Mouse (Mus musculus): ENCODE measurements around the gene Mrpl2. TPM values are rescaled to one million over a fixed set of nuclear protein-coding genes. Genes with fewer than 3 reads are reported as not detected.

The Mrpl2 gene
- polyA plus RNA-seq (2015; fragmentation: Nextera tagmentation; extraction: Ambion mirVana) = 89.0 and 97.3 TPM in 2 replicates

DNA sequence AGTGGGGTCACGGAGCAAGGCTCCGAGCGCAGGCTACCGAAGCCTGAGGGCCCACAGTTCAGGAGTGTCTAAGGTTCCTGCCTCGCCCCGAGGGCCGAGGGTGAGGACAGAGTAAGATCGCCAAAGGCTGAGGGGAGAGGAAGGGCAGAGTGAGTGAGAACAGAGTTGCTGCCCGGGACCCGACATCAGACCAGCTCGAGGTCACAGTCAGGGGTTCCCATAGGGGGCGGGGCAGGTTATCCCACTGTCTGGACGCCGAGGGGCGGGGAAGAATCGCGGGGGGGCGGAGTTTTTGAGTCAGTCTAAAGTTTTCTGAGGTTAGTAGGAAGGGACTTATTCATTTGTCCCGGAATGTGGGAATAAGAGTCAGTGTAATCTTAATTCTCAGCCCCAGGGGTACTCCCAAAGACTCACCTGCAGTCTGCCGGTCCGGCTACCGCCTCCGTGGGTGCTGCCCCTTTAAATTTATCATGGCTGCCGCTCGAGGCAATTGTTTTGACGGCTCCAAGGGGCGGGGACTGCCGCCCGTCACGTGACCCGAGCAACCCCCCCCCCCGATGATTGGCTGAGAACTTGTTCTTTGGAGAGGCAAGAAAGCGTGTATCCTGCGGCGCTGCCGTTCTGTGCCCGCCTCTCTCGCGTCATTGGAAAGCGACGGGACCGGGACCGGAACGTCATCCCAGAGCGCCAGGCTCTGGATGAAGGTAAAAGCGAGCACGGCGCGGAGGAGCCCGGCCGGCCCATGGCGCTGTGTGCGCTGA lies at the start of gene Mrpl2, which contains the start of gene Klc4:
Gene Mrpl2, plus strand, starts transcription at position 669 of the 761 bp plus-strand sequence.
Gene Klc4, minus strand, starts transcription at position 462 of the 761 bp plus-strand sequence.
- Histone ChIP-seq H3K27ac (peak within 1 kb of the TSS; percentile 83), H3K9ac (peak within 1 kb of the TSS; percentile 77), H3K9me3 (replicated peaks) (no peaks in the 10 kb centered on the region), H3K4me2 (peak within 1 kb of the TSS; percentile 81), H3K27me3 (no peaks in the 10 kb centered on the region), H3K4me3 (peak within 1 kb of the TSS; percentile 80), H3K4me1 (peaks cover 41% of the 10 kb centered on the region), H3K36me3 (ENCODE audit: poor library complexity, severe bottlenecking) (peaks cover 36% of the 10 kb centered on the region)
- peak; percentile 75 for ATAC-seq
- WGBS = under 1% methylated on average over 53 of the region's 53 CpGs

GRCm38 (mm10) chr17:46597956-46598355 lies 48.1 kb upstream of the Mrpl2 start:
- H3K9ac ChIP-seq = no peak overlapping the region
- H3K36me3 ChIP-seq (ENCODE audit: poor library complexity, severe bottlenecking) = peaks cover 7% of the 10 kb centered on the region; the same call in 1 of the 2 replicates
- peaks cover 10% of the 10 kb centered on the region; the same call in 1 of the 2 replicates for H3K4me1 ChIP-seq
- no peaks in the 10 kb centered on the region for H3K27me3 ChIP-seq
- no peaks in the 10 kb centered on the region for H3K9me3 ChIP-seq (replicated peaks)
- no peak overlapping the region for H3K27ac ChIP-seq
- no peak for ATAC-seq
- WGBS = 92% methylated on average over 11 of the region's 11 CpGs
- no peak overlapping the region for H3K4me2 ChIP-seq
- H3K4me3 ChIP-seq = no peak overlapping the region

DNA sequence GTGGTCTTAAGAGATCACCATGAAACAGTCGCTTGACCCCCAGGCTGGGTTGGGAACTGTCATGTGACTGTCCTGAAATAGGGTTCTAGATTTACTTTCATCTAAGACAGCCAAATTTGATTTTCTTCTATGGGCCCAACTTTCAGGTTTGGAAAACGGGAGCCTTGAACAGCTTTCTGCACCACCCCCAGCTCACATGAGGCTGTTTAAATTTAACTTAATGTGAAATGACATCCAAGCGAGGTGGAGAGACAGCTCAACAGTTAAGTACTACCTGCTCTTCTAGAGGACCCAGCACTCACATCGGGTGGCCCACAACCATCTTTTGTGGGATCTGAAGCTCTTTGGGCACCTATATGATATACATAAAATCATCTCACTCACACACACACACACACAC lies 47.1 kb upstream of the Mrpl2 start:
- H3K9ac ChIP-seq = no peak overlapping the region
- WGBS = 89% methylated on average over 4 of the region's 4 CpGs
- no peak overlapping the region for H3K27ac ChIP-seq
- ATAC-seq = no peak
- no peaks in the 10 kb centered on the region for H3K27me3 ChIP-seq
- no peak overlapping the region for H3K4me2 ChIP-seq
- H3K36me3 ChIP-seq (ENCODE audit: poor library complexity, severe bottlenecking) = peaks cover 7% of the 10 kb centered on the region; the same call in 1 of the 2 replicates
- no peaks in the 10 kb centered on the region for H3K9me3 ChIP-seq (replicated peaks)
- H3K4me1 ChIP-seq = 0 out of 2 replicates have a peak, but pooled peaks cover 10% of the 10 kb centered on the region
- no peak overlapping the region for H3K4me3 ChIP-seq

DNA sequence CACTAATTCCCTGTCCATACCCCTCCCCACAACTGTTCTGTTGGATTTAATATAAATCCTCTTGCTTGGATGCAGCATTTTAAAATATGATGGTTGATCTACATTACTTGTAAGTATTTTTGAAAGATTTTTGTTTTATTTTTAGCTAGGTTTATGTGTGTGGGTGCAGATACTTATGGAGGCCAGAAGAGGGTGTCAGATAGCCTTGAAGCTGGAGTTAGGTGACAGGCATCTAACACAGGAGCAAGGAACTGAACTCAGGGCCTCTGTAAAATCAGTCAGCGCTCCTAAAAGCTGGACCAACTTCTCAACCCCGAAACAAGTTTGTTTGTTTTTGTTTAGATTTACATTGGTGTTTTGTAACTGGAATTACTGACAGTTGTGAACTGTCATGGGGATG lies 45.5 kb upstream of the Mrpl2 start:
- H3K4me1 ChIP-seq = peaks cover 16% of the 10 kb centered on the region
- ATAC-seq = no peak
- H3K4me3 ChIP-seq = no peak overlapping the region
- no peak overlapping the region for H3K4me2 ChIP-seq
- 95% methylated on average over 2 of the region's 2 CpGs for WGBS
- H3K9me3 ChIP-seq (replicated peaks) = no peaks in the 10 kb centered on the region
- H3K27me3 ChIP-seq = no peaks in the 10 kb centered on the region
- peaks cover 7% of the 10 kb centered on the region; the same call in 1 of the 2 replicates for H3K36me3 ChIP-seq (ENCODE audit: poor library complexity, severe bottlenecking)
- H3K9ac ChIP-seq = no peak overlapping the region
- no peak overlapping the region for H3K27ac ChIP-seq

GRCm38 (mm10) chr17:46602212-46602611 lies 43.8 kb upstream of the Mrpl2 start:
- H3K4me3 ChIP-seq = no peak overlapping the region
- no peak overlapping the region for H3K4me2 ChIP-seq
- ATAC-seq = no peak
- H3K27me3 ChIP-seq = no peaks in the 10 kb centered on the region
- H3K4me1 ChIP-seq = peaks cover 19% of the 10 kb centered on the region
- 87% methylated on average over 9 of the region's 9 CpGs for WGBS
- H3K27ac ChIP-seq = no peak overlapping the region
- H3K36me3 ChIP-seq (ENCODE audit: poor library complexity, severe bottlenecking) = peaks cover under 1% of the 10 kb centered on the region; the same call in 1 of the 2 replicates
- no peaks in the 10 kb centered on the region for H3K9me3 ChIP-seq (replicated peaks)
- H3K9ac ChIP-seq = no peak overlapping the region

DNA sequence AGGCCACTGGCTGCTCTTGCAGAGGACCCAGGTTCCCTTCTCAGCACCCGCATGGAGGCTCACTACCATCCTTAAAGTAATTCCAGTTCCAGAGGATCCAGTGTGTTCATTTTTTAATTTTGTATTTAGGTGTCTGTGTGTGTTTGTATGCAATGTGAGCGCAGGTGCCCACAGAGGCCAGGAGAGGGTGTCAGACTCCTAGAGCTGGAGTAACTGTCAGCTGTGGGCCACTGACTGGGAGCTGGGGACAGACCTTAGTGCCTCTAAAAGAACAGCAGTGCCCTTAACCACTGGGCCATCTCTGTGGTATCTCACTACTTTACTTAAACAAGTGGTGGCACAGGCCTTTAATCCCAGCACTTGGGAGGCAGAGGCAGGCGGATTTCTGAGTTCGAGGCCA lies 42.8 kb upstream of the Mrpl2 start:
- H3K27me3 ChIP-seq = no peaks in the 10 kb centered on the region
- no peak overlapping the region for H3K4me2 ChIP-seq
- no peaks in the 10 kb centered on the region for H3K9me3 ChIP-seq (replicated peaks)
- WGBS = 97% methylated on average over 4 of the region's 4 CpGs
- no peak overlapping the region for H3K4me3 ChIP-seq
- ATAC-seq = no peak
- no peaks in the 10 kb centered on the region; the same call in 1 of the 2 replicates for H3K36me3 ChIP-seq (ENCODE audit: poor library complexity, severe bottlenecking)
- H3K9ac ChIP-seq = no peak overlapping the region
- peaks cover 27% of the 10 kb centered on the region for H3K4me1 ChIP-seq
- no peak overlapping the region for H3K27ac ChIP-seq

DNA sequence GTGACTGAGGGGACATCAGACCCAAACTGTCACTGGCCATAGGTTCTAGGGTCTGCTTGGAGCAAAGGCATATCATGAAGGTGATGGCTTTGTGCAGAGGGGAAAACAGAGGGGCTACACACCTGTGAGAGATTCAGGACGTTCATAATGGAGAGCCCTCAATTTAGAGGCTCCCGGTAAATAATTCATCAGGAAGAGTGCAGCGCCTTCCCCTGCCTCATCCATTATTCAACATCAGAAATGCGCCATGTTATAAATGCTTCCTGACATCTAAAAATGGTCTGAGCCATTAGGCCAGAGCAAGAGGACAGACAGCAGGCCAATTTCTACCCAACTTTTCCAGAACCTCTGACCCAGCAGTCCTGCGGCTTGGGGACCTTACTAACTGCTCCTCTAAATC lies 40.9 kb upstream of the Mrpl2 start:
- H3K4me2 ChIP-seq = no peak overlapping the region
- no peaks in the 10 kb centered on the region for H3K27me3 ChIP-seq
- whole genome bisulfite sequencing = 61% methylated on average over 5 of the region's 5 CpGs
- H3K36me3 ChIP-seq (ENCODE audit: poor library complexity, severe bottlenecking) = no peaks in the 10 kb centered on the region; the same call in 1 of the 2 replicates
- H3K4me1 ChIP-seq = peaks cover 34% of the 10 kb centered on the region
- no peaks in the 10 kb centered on the region for H3K9me3 ChIP-seq (replicated peaks)
- H3K9ac ChIP-seq = no peak overlapping the region
- H3K4me3 ChIP-seq = no peak overlapping the region
- ATAC-seq = no peak
- H3K27ac ChIP-seq = peak overlapping the region; percentile 38

GRCm38 (mm10) chr17:46605987-46606386 lies 40.0 kb upstream of the Mrpl2 start:
- 75% methylated on average over 12 of the region's 12 CpGs for WGBS
- no peak overlapping the region for H3K4me2 ChIP-seq
- H3K36me3 ChIP-seq (ENCODE audit: poor library complexity, severe bottlenecking) = no peaks in the 10 kb centered on the region; the same call in 1 of the 2 replicates
- H3K4me1 ChIP-seq = peaks cover 37% of the 10 kb centered on the region
- H3K9ac ChIP-seq = no peak overlapping the region
- H3K4me3 ChIP-seq = no peak overlapping the region
- H3K27ac ChIP-seq = no peak overlapping the region
- ATAC-seq = no peak
- H3K9me3 ChIP-seq (replicated peaks) = no peaks in the 10 kb centered on the region
- H3K27me3 ChIP-seq = no peaks in the 10 kb centered on the region

GRCm38 (mm10) chr17:46609721-46610514 lies 36.1 kb upstream of the Mrpl2 start:
- no peak overlapping the region for H3K4me2 ChIP-seq
- H3K4me1 ChIP-seq = peaks cover 52% of the 10 kb centered on the region
- H3K9me3 ChIP-seq (replicated peaks) = no peaks in the 10 kb centered on the region
- H3K36me3 ChIP-seq (ENCODE audit: poor library complexity, severe bottlenecking) = no peaks in the 10 kb centered on the region; the same call in 1 of the 2 replicates
- WGBS = 57% methylated on average over 15 of the region's 15 CpGs
- no peak overlapping the region for H3K27ac ChIP-seq
- no peak overlapping the region for H3K4me3 ChIP-seq
- no peak; the same call in 1 of the 2 replicates for ATAC-seq
- no peaks in the 10 kb centered on the region for H3K27me3 ChIP-seq
- no peak overlapping the region for H3K9ac ChIP-seq

- Histone ChIP-seq H3K4me3 (no peak overlapping the region), H3K4me1 (peaks cover 43% of the 10 kb centered on the region), H3K9me3 (replicated peaks) (no peaks in the 10 kb centered on the region), H3K27ac (no peak overlapping the region), H3K9ac (no peak overlapping the region), H3K4me2 (no peak overlapping the region), H3K27me3 (no peaks in the 10 kb centered on the region), H3K36me3 (ENCODE audit: poor library complexity, severe bottlenecking) (no peaks in the 10 kb centered on the region; the same call in 1 of the 2 replicates)
- no peak for ATAC-seq
- 95% methylated on average over 6 of the region's 6 CpGs for WGBS
Observed at GRCm38 (mm10) chr17:46611316-46611715, 34.7 kb upstream of the Mrpl2 start.

DNA sequence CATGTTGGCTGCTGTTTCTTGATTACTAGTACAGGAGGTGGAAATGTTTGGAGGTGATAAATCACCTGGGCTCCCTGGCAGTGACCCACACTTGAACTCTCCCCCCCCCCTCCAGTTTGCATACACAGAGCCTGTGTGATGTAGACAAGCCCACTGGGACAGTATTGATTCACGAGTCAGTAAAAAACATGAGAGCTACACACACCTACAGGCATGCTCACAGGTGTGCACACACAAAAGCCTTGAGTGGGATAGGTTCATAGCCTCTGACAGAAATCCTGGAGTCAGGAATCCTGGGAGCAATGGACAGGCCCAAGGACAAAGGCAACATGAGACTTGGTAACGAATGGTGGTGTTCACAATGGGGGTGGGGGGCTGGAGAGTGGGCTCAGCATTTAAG lies 33.8 kb upstream of the Mrpl2 start:
- Histone ChIP-seq H3K4me1 (peaks cover 45% of the 10 kb centered on the region), H3K9me3 (replicated peaks) (no peaks in the 10 kb centered on the region), H3K27ac (no peak overlapping the region), H3K4me2 (no peak overlapping the region), H3K36me3 (ENCODE audit: poor library complexity, severe bottlenecking) (no peaks in the 10 kb centered on the region; the same call in 1 of the 2 replicates), H3K27me3 (no peaks in the 10 kb centered on the region), H3K4me3 (no peak overlapping the region), H3K9ac (no peak overlapping the region)
- ATAC-seq = no peak
- WGBS = 73% methylated on average over 2 of the region's 2 CpGs

GRCm38 (mm10) chr17:46612820-46613219 lies 33.2 kb upstream of the Mrpl2 start:
- H3K27me3 ChIP-seq = no peaks in the 10 kb centered on the region
- peaks cover 49% of the 10 kb centered on the region for H3K4me1 ChIP-seq
- no peak overlapping the region for H3K9ac ChIP-seq
- no peak overlapping the region for H3K4me3 ChIP-seq
- no peaks in the 10 kb centered on the region for H3K9me3 ChIP-seq (replicated peaks)
- WGBS = 20% methylated on average over 4 of the region's 4 CpGs
- ATAC-seq = no peak
- H3K4me2 ChIP-seq = no peak overlapping the region
- no peaks in the 10 kb centered on the region; the same call in 1 of the 2 replicates for H3K36me3 ChIP-seq (ENCODE audit: poor library complexity, severe bottlenecking)
- peak overlapping the region; percentile 20; the same call in 1 of the 2 replicates for H3K27ac ChIP-seq
